Mouse (Mus musculus): ENCODE results near the gene Crbn.

The Crbn gene

GRCm38 (mm10) chr6:106765892-106766291, 34.0 kb downstream of the Crbn start:
- in situ Hi-C loops (cut with MboI): no loop called here

DNA sequence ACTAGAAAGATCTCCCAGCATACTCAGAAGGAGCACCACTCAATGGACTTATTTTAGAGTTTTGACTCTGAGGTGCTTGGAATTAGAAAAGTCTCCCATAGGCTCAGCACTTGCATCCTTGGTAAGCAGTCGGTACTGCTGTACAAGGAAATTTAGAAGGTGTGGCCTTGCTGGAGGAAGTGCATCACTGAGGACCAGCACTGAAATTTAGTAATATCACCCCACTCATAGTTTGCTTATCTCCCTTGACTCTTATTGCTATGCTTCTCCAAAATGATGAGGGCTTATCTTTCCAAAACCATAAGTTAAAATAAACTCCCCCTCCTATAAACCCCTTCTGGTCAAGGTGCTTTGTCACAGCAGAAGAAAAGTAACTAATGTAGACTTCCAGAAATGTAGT, 38.4 kb downstream of the Crbn start:
- in situ Hi-C loops (cut with MboI): no loop called here

GRCm38 (mm10) chr6:106760473-106761218, 39.2 kb downstream of the Crbn start:
- in situ Hi-C loops (cut with MboI): no loop called here

DNA sequence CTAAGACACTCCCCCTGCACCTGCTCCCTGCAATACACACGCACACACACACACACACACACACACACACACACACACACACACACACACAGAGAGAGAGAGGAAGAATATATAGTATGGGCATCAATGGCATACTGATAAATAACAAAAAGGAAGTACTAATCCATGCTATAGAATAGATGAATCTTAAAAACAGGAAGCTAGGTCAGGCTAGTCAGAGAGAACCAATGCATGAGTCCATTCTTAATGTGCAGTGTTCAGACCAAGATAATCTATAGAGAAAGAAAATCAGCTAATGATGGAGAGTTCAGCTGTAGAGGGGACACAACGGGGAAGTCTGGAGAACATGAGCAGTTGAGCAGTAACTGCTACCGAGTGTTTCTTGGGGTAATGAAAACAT, 41.6 kb downstream of the Crbn start:
- in situ Hi-C loops (cut with MboI): no loop called here

DNA sequence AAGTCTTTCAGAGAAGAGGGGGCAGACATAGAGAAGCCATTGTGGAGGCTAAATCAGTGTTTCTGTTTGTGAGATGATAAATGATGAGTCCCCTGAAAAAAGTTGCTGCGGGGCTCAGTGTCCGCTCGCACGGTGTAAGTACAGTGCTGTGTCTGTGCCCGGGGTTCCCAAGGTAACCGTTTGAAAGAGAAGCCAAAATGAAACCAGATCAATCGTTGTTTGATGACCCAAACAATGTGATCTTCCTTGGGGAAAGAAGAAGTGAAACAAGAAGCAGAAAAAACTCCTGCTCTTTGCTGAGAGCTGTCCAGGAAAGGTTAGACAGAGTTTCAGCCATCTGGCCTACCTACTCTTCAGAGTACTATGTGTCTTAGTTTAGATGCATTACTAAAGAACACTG, 49.6 kb downstream of the Crbn start:
- in situ Hi-C loops (cut with MboI): no loop called here

GRCm38 (mm10) chr6:106748887-106749388, 50.9 kb downstream of the Crbn start, which contains the start of gene Il5ra:
TSS of gene Il5ra (minus strand) at chr6:106749037.
- in situ Hi-C loops (cut with MboI): no loop called here

DNA sequence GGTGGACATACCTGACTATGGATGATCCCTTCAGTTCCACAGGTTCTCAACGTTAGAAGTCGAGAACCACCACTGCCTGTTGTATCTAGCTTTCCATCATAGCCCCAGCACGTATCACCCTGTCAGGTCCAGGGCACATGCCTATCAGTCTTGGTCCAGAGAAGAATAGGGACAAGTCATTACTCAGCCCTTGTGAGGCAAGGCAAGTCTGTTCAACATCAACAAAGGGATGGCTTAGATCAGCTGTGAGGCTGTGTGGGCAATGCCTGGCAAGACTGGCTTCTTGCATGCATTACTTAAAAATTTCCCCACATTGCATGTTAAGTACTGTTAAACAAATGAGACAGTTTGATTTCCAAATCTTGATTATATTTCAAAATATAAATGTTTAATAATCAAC, 52.1 kb downstream of the Crbn start:
- in situ Hi-C loops (cut with MboI): no loop called here

DNA sequence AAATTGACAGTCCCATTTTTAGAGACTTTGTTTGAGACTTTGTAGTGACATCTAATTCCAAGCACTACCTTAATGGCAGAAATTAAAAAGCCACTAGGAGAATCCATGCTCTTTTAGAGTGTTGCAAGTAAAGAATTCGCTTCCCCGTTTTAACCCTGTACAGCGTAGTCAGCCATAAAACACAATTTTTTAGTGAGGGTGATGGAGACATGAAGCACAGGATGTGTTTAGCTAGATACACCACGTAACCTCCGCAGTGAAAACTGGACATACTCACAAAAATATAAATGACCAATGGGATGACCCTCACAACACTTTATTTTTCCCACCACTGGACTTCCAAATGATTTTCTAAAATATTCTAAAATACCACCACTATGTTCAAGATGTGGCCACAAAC, 52.6 kb downstream of the Crbn start:
- in situ Hi-C loops (cut with MboI): no loop called here

DNA sequence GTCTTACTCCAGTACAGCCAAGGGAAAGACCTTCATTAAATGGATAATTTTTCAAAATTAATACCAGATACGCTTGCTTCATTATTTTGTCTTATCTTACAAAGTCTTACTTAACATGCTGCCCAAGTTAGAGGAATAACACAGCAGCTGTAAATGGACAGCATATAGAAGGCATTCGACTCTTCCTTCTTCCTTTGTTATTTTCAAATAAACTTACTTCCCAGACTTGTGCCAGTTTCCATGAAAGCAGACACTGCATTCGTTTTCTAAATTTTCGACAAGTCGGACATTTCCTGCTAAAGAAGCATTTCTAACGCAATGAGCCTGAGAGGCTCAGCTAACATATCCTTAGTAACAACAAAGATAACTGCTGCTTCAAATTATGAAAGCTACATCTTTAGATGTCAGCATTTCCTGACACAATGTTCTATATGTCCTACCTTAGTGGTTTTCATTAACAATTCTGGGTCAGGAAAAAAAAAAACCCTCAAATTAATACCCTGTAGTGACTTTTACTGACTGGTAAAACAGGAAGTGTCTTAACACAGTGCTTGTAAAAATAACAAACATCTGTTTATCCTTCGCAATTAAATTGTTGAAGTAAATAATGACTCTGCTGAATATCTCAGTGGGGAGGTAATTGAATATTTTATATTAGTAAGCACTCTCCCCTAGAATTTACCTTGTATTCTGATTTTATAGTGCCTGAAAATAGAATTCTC, 54.0 kb downstream of the Crbn start:
- in situ Hi-C loops (cut with MboI): no loop called here

GRCm38 (mm10) chr6:106743556-106744233, 56.2 kb downstream of the Crbn start:
- in situ Hi-C loops (cut with MboI): no loop called here

DNA sequence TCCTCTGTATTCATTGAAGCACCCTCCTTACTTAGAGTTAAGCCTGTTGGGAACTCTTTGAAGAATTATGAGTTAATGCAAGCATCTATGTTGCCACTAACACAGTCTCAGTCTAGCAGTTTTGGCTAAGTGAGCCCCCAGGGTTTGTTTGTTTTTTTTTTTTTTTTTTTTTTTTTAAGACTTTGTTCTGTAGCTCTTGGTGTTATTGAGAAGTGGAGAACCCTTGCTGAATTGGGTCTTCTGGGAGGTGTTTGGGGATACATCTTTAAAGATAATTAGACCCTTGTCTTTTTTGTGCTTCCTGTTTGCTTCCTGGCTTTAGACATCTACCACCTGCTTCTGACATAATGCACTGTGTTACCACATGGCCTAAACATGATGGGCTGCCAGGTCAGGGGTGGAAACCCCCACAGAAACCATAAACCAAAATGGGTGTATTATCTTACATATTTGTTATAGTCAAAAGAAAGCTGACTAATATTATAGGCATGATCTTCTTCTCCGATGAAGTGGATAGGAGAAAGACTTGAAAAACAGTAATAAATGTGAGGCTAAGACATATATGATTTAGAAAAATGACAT, 59.5 kb downstream of the Crbn start:
- in situ Hi-C loops (cut with MboI): no loop called here

DNA sequence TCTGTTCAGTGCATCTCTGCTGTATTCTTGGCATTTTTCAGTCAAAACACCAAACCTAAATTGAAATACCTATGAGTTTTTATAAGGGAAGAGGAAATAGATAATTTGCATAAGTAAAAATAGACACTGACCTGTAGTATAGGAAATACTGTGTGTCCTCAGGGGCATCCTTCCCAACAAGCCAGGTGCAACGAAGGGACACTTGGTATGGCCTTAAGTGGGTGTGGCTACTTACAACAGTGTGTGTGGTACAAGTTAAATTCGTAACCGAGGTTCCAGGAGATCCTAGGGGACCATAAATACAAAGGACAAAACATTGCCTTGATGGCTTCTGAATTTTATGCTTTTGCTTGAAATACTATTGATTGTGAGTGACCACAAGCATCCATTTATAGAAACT, 61.6 kb downstream of the Crbn start:
- in situ Hi-C loops (cut with MboI): no loop called here

GRCm38 (mm10) chr6:106732563-106732962, 67.3 kb downstream of the Crbn start:
- in situ Hi-C loops (cut with MboI): no loop called here

Measured in mature B cell (primary cell).